Mouse (Mus musculus): Measurements from ENCODE around the gene Auts2. TPM values are rescaled to one million over a fixed set of nuclear protein-coding genes. Genes with fewer than 3 reads are reported as not detected.

Gene Auts2
- polyA plus RNA-seq, 1 experiment, result 39.0 TPM

GRCm38 (mm10) chr5:132072356-132072755, 470.8 kb downstream of the Auts2 start:
- DNase-seq, result no peak
- TF ChIP-seq CTCF (IDR thresholded peaks at IDR 0.05; ENCODE audit: borderline replicate concordance, insufficient read depth, low read depth, low read length), result no peak
- no peak for TF ChIP-seq POLR2A (IDR thresholded peaks at IDR 0.05; ENCODE audit: borderline replicate concordance, insufficient read depth, low read length)
- Histone ChIP-seq H3K4me3 (replicated peaks; ENCODE audit: insufficient read depth, low read depth, low read length) (no peak overlapping the region), H3K27ac (ENCODE audit: insufficient read depth, low read length) (no peak overlapping the region), H3K4me1 (ENCODE audit: control insufficient read depth, insufficient read depth, low read length) (peaks cover 3% of the 10 kb centered on the region; the same call in 1 of the 2 replicates), H3K27me3 (ENCODE audit: control insufficient read depth, insufficient read depth, low read length) (no peaks in the 10 kb centered on the region)
- WGBS, result 80% methylated on average over 4 of the region's 4 CpGs

GRCm38 (mm10) chr5:132067750-132068739, 475.1 kb downstream of the Auts2 start:
- no peak overlapping the region for H3K4me3 ChIP-seq (replicated peaks; ENCODE audit: insufficient read depth, low read depth, low read length)
- WGBS, result 92% methylated on average over 10 of the region's 10 CpGs
- no peak overlapping the region for H3K27ac ChIP-seq (ENCODE audit: insufficient read depth, low read length)
- DNase-seq, result no peak
- TF ChIP-seq CTCF (IDR thresholded peaks at IDR 0.05; ENCODE audit: borderline replicate concordance, insufficient read depth, low read depth, low read length) (no peak), POLR2A (IDR thresholded peaks at IDR 0.05; ENCODE audit: borderline replicate concordance, insufficient read depth, low read length) (no peak)
- no peaks in the 10 kb centered on the region for H3K4me1 ChIP-seq (ENCODE audit: control insufficient read depth, insufficient read depth, low read length)
- no peaks in the 10 kb centered on the region for H3K27me3 ChIP-seq (ENCODE audit: control insufficient read depth, insufficient read depth, low read length)

GRCm38 (mm10) chr5:132060116-132060515, 483.0 kb downstream of the Auts2 start:
- WGBS, result 96% methylated on average over 6 of the region's 6 CpGs
- Histone ChIP-seq H3K4me1 (ENCODE audit: control insufficient read depth, insufficient read depth, low read length) (no peaks in the 10 kb centered on the region), H3K27ac (ENCODE audit: insufficient read depth, low read length) (no peak overlapping the region), H3K4me3 (replicated peaks; ENCODE audit: insufficient read depth, low read depth, low read length) (no peak overlapping the region), H3K27me3 (ENCODE audit: control insufficient read depth, insufficient read depth, low read length) (no peaks in the 10 kb centered on the region)
- TF ChIP-seq POLR2A (IDR thresholded peaks at IDR 0.05; ENCODE audit: borderline replicate concordance, insufficient read depth, low read length), result no peak
- TF ChIP-seq CTCF (IDR thresholded peaks at IDR 0.05; ENCODE audit: borderline replicate concordance, insufficient read depth, low read depth, low read length), result peak; percentile 23; the same call in 1 of the 2 replicates
- no peak for DNase-seq

DNA sequence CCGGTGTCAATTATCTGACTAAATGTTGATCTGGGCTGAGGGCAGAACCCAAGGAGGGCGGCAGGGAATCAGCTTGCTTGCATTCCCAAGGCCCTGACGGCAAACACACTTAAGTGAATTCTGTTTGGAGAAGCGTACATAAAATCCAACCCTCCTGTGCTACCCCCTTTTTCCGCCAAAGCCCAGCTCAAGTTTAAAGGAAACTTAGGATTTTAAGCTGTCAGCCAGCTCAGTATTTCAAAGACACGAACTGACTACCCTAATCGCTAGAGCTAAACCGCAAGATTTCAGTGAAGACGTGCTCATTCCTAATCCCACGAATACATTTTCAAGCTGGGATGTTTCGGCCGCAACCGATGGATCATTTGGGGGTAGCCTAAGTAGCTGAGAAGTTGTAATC, 490.5 kb downstream of the Auts2 start:
- DNase-seq, result no peak
- WGBS, result 96% methylated on average over 13 of the region's 13 CpGs
- no peak overlapping the region for H3K27ac ChIP-seq (ENCODE audit: insufficient read depth, low read length)
- TF ChIP-seq POLR2A (IDR thresholded peaks at IDR 0.05; ENCODE audit: borderline replicate concordance, insufficient read depth, low read length), result no peak
- no peak for TF ChIP-seq CTCF (IDR thresholded peaks at IDR 0.05; ENCODE audit: borderline replicate concordance, insufficient read depth, low read depth, low read length)
- H3K4me3 ChIP-seq (replicated peaks; ENCODE audit: insufficient read depth, low read depth, low read length), result no peak overlapping the region
- no peaks in the 10 kb centered on the region for H3K4me1 ChIP-seq (ENCODE audit: control insufficient read depth, insufficient read depth, low read length)
- H3K27me3 ChIP-seq (ENCODE audit: control insufficient read depth, insufficient read depth, low read length), result no peaks in the 10 kb centered on the region

DNA sequence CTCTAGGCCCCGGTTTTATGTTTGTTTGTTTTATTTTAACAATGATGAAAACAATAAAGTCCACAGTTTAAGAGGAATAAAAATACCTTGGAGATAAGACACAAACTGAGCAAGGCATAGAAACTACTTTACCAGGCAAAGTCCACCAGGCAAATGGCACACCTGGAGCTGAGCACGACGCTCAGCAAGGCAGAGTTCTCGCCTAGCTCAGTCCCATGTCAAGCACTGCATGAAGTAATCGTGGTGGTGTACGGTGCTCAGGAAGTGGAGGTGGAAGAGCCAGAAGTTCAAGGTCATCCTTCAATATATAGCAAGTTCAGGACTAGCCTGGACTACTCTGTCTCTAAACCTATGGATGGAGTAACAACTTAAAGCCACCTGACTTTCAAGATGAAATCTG, 503.6 kb downstream of the Auts2 start:
- TF ChIP-seq POLR2A (IDR thresholded peaks at IDR 0.05; ENCODE audit: borderline replicate concordance, insufficient read depth, low read length), result no peak
- no peak for TF ChIP-seq CTCF (IDR thresholded peaks at IDR 0.05; ENCODE audit: borderline replicate concordance, insufficient read depth, low read depth, low read length)
- no peak overlapping the region for H3K27ac ChIP-seq (ENCODE audit: insufficient read depth, low read length)
- H3K27me3 ChIP-seq (ENCODE audit: control insufficient read depth, insufficient read depth, low read length), result no peaks in the 10 kb centered on the region
- DNase-seq, result no peak
- H3K4me3 ChIP-seq (replicated peaks; ENCODE audit: insufficient read depth, low read depth, low read length), result no peak overlapping the region
- H3K4me1 ChIP-seq (ENCODE audit: control insufficient read depth, insufficient read depth, low read length), result no peaks in the 10 kb centered on the region
- WGBS, result 96% methylated on average over 6 of the region's 6 CpGs

DNA sequence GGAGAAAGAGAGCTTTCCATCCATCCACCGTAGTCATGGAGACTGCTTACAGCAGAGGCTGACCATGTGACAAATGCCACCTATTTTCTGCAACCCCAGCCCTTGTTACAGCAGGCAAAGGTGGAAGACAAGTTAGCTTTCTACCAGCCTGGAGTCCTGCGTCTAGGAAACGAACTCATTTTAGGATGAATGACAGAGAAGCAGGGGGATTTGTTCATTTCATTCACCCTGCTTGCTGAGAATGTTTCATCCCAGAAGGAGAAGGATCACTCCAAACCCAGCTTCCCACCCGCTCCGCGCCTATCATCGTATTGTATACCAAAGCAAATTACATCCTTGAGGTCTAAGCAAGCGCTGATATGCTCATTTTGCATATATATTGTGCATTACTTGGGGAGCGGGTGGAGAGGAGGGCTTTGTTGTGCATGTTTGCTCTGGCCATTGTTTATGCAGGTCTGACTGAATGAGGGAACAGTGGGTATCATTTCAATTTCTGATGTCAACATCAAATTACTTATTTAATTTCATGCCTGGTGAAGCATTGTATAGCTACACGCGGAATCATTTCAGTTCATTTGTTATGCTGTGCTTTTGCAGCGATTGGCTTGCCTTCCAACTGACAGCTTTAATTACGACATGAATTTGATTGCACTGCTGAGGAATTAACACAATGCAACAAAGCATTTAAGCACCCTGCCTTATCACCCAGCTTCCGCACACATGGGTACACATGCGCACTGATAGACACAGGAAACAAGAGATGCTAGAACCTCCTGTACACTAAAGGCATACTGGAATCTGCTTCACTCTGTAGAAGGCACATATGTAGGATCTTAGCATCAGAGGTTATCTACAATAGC, 509.4 kb downstream of the Auts2 start:
- DNase-seq, result no peak
- Histone ChIP-seq H3K4me1 (ENCODE audit: control insufficient read depth, insufficient read depth, low read length) (no peaks in the 10 kb centered on the region; the same call in none of the 2 replicates), H3K4me3 (replicated peaks; ENCODE audit: insufficient read depth, low read depth, low read length) (no peak overlapping the region), H3K27me3 (ENCODE audit: control insufficient read depth, insufficient read depth, low read length) (no peaks in the 10 kb centered on the region), H3K27ac (ENCODE audit: insufficient read depth, low read length) (no peak overlapping the region)
- TF ChIP-seq CTCF (IDR thresholded peaks at IDR 0.05; ENCODE audit: borderline replicate concordance, insufficient read depth, low read depth, low read length) (no peak), POLR2A (IDR thresholded peaks at IDR 0.05; ENCODE audit: borderline replicate concordance, insufficient read depth, low read length) (no peak)
- 79% methylated on average over 15 of the region's 15 CpGs for WGBS

DNA sequence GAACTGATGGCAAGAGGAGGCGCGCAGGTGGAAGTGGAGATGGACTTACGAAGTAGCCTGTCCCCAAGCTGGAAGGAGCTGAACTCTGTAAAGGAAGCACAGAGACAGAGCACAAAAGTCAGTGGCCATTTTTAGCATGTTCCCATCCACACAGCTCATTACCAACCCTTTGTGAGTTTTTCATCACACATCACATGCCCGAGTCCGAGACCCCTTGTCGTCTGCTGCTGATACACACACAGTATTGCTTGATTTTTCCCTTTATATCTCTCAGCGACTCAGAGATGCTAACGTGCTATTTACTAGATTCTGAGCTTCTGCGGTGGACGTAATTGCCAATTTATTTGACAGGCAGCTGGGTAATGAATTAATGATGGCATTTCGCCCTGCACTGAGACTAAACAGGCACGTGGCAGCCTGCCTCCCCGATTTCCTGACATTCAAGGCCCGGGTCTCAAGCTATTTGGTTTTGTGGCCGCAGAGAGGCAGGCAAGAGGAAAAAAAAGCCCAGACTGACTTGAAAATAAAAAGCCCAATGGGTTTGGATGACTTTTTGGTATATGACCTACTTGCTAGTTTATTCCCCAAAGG, 512.1 kb downstream of the Auts2 start:
- no peak for DNase-seq
- TF ChIP-seq CTCF (IDR thresholded peaks at IDR 0.05; ENCODE audit: borderline replicate concordance, insufficient read depth, low read depth, low read length), result no peak
- TF ChIP-seq POLR2A (IDR thresholded peaks at IDR 0.05; ENCODE audit: borderline replicate concordance, insufficient read depth, low read length), result no peak
- H3K4me3 ChIP-seq (replicated peaks; ENCODE audit: insufficient read depth, low read depth, low read length), result no peak overlapping the region
- no peaks in the 10 kb centered on the region for H3K27me3 ChIP-seq (ENCODE audit: control insufficient read depth, insufficient read depth, low read length)
- no peaks in the 10 kb centered on the region; the same call in none of the 2 replicates for H3K4me1 ChIP-seq (ENCODE audit: control insufficient read depth, insufficient read depth, low read length)
- WGBS, result 87% methylated on average over 15 of the region's 15 CpGs
- no peak overlapping the region for H3K27ac ChIP-seq (ENCODE audit: insufficient read depth, low read length)

Measured in cerebellum, adult 2 months (tissue).